Mouse (Mus musculus) brain, embryonic 18.5 days (tissue): ENCODE results near the gene Pcyt2.

Source experiments
- DNase-seq: peaks from one replicate; pipeline ENCODE4 v3.0.0-alpha.2; 2012; ENCODE audit warnings: low read depth, low spot score

Pcyt2 gene

GRCm38 (mm10) chr11:120560952-120561728 lies 56.6 kb downstream of the Pcyt2 start:
- DNase-seq: no peak
